Mouse (Mus musculus): ENCODE measurements around the gene Sbk3.

The Sbk3 gene

GRCm38 (mm10) chr7:4933103-4933502 lies 37.9 kb downstream of the Sbk3 start:
- DNase-seq (ENCODE audit: low spot score in 2 of 2) = no peak

- DNase-seq (ENCODE audit: low spot score in 2 of 2) = no peak
Observed at GRCm38 (mm10) chr7:4928323-4928722, 42.6 kb downstream of the Sbk3 start.

GRCm38 (mm10) chr7:4927711-4928110 lies 43.3 kb downstream of the Sbk3 start:
- DNase-seq (ENCODE audit: low spot score in 2 of 2) = no peak

- no peak for DNase-seq (ENCODE audit: low spot score in 2 of 2)
Observed at GRCm38 (mm10) chr7:4926849-4927248, 44.1 kb downstream of the Sbk3 start.

- DNase-seq (ENCODE audit: low spot score in 2 of 2) = peak in 1 of 2 experiments; percentile 51
Observed at GRCm38 (mm10) chr7:4925441-4926381, 45.3 kb downstream of the Sbk3 start, which contains the start of gene Ssc5d. Gene Ssc5d (plus strand): TSS chr7:4925785.

GRCm38 (mm10) chr7:4924891-4925301 lies 46.1 kb downstream of the Sbk3 start:
- DNase-seq (ENCODE audit: low spot score in 2 of 2) = no peak

GRCm38 (mm10) chr7:4924483-4924882 lies 46.5 kb downstream of the Sbk3 start:
- no peak for DNase-seq (ENCODE audit: low spot score in 2 of 2)

GRCm38 (mm10) chr7:4923586-4924364 lies 47.2 kb downstream of the Sbk3 start:
- peak in 1 of 2 experiments; percentile 60 for DNase-seq (ENCODE audit: low spot score in 2 of 2)

GRCm38 (mm10) chr7:4922931-4923565 lies 47.9 kb downstream of the Sbk3 start:
- DNase-seq (ENCODE audit: low spot score in 2 of 2) = peak; percentile 62 to 85

- peak; percentile 59 to 81 for DNase-seq (ENCODE audit: low spot score in 2 of 2)
Observed at GRCm38 (mm10) chr7:4922508-4922907, 48.5 kb downstream of the Sbk3 start.

GRCm38 (mm10) chr7:4921824-4922482 lies 49.0 kb downstream of the Sbk3 start, which contains the start of gene Nat14:
Gene Nat14 (plus strand): TSS chr7:4922028.
- DNase-seq (ENCODE audit: low spot score in 2 of 2) = no peak

- no peak for DNase-seq (ENCODE audit: low spot score in 2 of 2)
Observed at GRCm38 (mm10) chr7:4920976-4921823, 49.8 kb downstream of the Sbk3 start.

GRCm38 (mm10) chr7:4920496-4920895 lies 50.5 kb downstream of the Sbk3 start:
- no peak for DNase-seq (ENCODE audit: low spot score in 2 of 2)

- no peak for DNase-seq (ENCODE audit: low spot score in 2 of 2)
Observed at GRCm38 (mm10) chr7:4919971-4920370, 51.0 kb downstream of the Sbk3 start.

- DNase-seq (ENCODE audit: low spot score in 2 of 2) = no peak
Observed at GRCm38 (mm10) chr7:4919096-4919495, 51.9 kb downstream of the Sbk3 start.

- DNase-seq (ENCODE audit: low spot score in 2 of 2) = no peak
Observed at GRCm38 (mm10) chr7:4918681-4919080, 52.3 kb downstream of the Sbk3 start.

GRCm38 (mm10) chr7:4917494-4917893 lies 53.5 kb downstream of the Sbk3 start:
- DNase-seq (ENCODE audit: low spot score in 2 of 2) = no peak

- no peak for DNase-seq (ENCODE audit: low spot score in 2 of 2)
Observed at GRCm38 (mm10) chr7:4915669-4916416, 55.1 kb downstream of the Sbk3 start.

Data from cerebellum, postnatal 4 days (tissue).